Mouse (Mus musculus) small intestine, adult 2 months (tissue): Measurements from ENCODE around the gene Dock9.

Experiments used
- CTCF ChIP-seq: fragments of 200-500 bp; IDR thresholded peaks from 2 replicates; pipeline ENCODE4 v1.5.1; 2012; ENCODE audit warnings: low read depth, mild to moderate bottlenecking, control low read depth, inconsistent platforms, low read length, moderate library complexity, mixed read lengths; ENCODE audit not compliant: insufficient replicate concordance, insufficient read length; ENCODE audit errors: extremely low read depth
- POLR2A ChIP-seq: fragments of 200-500 bp; IDR thresholded peaks from 2 replicates; pipeline ENCODE4 v1.6.1; 2012; ENCODE audit warnings: low read depth, mild to moderate bottlenecking, control low read depth, inconsistent platforms, low read length, moderate library complexity

- TF ChIP-seq POLR2A = no peak
- TF ChIP-seq CTCF = no peak
Measured at GRCm38 (mm10) chr14:121597073-121597472, 200.6 kb downstream of the Dock9 start.
